Mouse (Mus musculus) ovary, postnatal 36 days (tissue): ENCODE measurements around the gene Il18rap.

Experiments
- DNase-seq: peaks from one replicate; pipeline ENCODE4 v3.0.0; 2022; ENCODE audit warnings: low spot score, mixed read lengths

Gene Il18rap

DNA sequence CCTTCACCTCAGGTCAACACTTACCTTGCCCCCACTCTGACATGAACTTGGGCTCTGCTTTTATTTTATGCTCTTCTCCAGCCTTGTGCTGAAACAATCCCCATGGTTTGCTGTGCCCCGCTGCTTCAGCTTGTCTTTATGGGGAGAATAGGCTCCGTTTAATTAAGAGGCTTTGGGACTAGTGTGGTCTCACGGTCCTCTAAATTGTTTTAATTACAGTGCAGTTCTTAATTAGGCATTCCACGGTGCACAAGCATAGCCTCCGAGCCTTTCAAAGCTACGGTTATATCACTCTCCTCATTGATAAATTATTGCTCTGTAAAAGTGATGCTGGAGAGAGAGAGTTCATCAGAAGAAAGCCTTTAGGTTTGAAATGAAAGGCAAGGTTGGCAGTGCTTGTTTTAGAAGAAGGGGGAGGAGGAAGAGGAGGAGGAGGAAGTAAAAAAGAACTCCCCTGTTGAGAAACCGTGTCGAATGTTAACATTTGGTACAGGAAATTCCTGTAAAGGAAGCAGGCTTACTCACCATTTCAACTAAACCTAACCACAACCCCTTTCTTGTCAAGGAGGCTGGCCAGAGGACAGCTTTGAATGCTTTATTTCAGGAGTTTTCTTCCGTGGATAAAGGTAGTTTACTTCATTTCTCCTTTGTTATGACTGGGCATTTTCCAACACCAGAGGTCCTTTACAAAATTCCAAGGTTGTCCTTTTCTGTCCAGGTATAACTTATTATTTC is at the start of gene Il18rap:
Gene Il18rap, plus strand, starts transcription at position 512 of the 735 bp plus-strand sequence.
- no peak for DNase-seq

DNA sequence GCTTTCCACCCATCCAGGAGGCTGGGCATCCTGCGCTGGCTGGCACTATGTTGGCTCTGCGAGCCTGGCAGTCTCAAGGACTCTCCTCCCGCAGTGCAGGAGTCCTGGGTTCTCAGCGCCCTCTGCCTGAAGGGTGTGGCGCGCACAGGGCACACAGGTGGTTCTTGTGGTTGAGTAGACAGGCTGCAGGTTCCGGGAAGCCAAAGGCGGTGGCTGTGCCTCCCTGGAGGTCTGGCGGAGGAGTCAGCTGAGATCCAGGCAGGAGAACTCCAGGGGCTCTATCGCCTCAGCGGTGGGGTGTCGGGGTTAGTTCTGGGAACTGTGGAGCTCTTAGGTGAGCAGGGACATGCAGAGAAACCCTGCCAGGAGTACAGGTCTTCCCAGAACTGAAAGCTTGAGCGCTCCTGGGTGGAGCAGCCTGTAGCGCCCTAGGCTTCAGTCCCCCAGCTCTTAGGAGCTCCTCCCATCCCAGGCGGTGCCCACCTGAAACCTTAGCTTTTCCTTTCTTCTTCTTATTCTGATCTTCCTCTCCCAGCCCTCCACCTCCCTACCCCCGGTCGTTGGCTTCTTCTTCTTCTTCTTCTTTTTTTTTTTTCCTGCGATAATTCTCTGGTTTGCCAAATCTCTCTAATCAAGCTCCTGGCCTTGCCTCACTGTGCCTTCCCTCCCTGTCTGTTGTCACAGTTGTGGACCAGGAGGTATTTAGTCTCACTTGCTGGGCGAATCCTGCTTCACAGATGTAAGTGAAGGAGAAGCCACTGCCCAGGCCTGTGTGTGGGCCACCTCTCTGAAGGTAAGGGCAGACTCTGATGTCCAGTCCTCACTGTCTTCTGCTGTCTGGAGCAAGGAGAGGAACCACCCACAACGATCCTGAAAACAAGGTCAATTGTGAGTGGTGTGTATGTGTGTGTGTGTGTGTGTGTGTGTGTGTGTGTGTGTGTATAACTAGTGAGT is 49.4 kb upstream of the Il18rap start, which contains the start of gene Il18r1:
Gene Il18r1, plus strand, starts transcription at position 76 of the 954 bp plus-strand sequence.
- DNase-seq: peak; percentile 49

DNA sequence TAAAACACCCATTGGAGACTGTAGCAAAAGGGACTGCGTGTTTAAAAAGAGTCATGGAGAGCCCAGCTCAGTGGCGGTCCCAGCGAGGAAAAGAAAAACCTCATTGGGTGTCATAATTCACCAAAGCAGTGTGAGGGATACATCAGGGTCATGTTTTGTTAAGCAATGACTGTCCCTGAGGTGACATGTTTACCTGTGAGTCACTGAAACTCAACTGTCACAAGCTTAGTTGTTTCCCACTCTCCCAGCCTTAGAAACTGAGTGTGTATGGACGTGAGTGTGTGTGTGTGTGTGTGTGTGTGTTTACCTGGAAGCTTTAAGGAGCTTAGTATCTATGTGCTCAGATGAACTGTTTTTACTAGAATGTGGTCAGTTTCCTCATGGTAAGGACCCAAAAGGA is 47.9 kb upstream of the Il18rap start:
- no peak for DNase-seq

DNA sequence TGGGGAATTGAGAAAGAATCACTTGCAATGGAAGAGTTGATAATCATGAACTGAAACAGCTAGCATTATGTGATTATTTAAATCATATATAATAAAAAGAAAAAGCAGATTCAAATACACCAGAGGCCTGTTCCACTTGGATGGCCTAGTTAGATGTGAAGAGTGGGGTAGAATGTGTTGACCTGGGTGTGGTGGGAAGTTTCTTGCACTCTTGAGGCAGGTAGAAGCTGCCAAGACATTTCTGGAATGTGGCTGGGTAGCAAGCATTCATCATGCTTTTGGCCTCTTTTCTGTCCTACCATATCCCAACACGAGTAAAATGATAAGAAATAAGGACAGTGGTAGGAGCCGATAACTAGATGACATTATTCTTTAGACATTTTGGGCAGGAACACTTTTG is 46.4 kb upstream of the Il18rap start:
- DNase-seq: no peak

DNA sequence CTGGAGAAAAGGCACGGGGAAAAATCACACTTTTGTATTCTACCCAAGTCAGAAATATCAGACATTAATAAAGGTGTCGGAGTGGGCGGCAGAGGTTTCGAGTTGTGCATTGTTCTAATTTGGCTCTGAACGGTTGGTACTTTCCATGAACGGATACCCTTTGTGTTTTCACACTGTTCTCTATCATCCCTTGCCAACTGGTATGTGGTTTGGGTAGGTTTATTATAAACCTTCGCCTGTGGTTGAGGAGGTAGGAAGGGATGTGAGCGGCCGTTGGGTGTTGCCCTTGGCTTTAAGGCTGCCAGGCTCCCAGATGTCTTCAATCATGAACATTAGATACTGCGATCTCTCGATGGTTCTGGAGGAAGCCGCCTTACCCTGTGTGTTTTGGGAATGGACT is 45.3 kb upstream of the Il18rap start:
- DNase-seq: no peak

DNA sequence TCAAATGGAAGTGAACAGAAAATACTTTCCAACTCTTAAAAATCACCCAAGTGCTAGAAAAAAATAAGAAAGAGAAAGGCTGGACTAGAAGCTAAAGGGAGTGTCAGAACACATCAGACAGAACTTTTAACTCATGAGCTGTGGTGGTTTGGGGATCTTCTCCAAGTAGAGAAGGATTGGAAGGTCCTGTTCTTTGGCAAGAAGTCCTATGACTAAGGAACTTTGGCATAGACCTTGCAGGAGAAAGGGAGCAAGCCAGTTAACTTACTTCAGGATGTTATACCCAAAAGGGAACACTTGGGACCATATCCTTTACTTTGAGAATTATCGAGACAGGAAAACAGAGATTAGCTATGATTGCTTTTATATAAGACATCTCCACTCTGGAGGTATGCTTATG is 42.8 kb upstream of the Il18rap start:
- DNase-seq: no peak

DNA sequence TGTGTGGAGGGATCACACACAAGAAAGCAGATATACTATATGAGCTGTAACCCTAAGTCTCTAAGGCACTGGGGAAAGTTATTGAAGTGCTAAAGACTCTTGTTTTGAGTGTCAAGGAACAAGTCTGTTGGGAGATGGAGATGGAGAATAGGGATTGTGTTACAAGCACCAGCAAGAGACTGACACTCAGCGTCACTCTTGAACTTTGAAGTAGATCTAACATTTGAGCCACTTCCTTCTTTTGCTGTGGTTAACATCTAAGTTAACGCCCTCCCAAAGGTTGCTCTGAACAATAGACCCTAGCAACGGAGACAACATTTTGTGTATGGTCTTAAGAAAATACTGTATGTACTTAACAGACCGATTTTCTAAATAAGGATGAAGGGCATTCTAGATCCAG is 41.5 kb upstream of the Il18rap start:
- DNase-seq: no peak

DNA sequence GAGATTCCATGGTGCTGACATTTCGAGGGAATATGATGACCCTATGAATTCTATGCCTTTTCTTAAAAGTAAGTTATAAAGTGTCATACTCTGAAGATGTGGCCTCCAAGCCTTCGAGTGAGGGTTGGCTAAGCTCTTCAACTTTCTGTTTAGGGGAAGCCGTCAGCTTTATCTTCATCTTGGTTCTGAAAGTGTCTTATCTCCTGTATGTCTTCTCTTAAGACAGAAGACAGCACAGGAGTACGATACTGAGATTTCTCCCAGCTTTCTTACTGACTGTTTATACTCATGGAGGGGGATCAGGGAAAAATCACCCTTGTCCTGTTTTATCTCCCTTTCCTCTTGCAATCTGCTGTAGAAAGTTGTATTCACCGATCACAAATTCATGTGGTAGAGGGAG is 40.8 kb upstream of the Il18rap start:
- no peak for DNase-seq

DNA sequence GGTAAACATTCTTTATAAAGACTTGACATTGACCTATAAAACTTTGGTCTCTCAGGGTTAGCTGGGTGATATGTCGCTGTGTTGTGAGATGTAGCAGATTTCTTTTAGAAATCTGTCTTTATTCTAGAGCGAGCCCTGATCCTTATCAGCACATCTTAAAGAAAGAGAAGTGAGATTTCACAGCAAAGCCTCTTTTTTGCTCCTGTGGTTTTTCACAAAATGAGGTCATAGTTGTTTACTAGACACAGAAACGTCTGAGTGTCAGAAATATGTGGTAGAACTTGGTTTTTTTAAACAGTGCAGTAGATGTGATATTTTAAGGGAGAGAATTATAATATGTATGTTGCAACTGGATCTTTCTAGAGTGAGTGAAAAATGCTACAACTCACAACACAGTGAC is 39.5 kb upstream of the Il18rap start:
- no peak for DNase-seq

DNA sequence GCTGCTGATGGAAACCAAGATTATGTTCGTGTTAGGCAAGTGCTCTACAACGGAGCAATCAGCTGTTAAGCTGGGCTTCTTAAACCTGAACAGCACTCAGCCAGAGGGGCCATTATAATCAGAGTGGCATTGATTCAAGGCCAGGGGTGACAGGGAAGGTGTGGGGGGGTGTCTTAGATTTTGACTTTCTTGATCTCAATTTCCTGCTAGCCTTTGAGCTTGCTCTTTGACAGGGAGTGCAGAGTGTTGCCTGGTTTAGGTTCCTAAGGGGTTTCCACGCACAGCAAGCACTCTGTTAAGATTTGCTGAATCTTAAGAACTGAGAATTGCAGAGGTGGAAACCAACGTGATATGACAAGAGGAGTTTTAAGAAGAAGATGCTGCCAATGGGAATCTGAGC is 38.4 kb upstream of the Il18rap start:
- no peak for DNase-seq

DNA sequence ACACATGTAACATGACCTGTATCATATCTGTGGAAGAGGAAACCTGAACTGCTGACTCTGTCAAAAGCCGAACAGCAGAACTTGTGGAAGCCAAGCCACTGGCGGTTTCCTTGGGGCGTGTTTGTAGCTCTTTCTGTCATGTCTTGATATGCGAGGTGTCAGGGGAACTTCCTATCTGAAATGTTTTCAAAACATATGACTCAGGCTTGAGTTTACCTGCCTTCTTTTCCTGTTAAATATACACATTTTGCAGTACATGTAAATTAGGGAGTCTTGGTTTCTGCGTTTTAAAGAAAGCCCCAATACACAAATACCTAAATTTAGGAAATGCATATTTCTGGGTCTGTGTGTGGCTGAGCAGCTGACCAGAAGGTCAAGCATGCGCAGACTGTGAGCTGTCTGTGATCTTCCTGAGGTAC is 35.6 kb upstream of the Il18rap start:
- DNase-seq: no peak

DNA sequence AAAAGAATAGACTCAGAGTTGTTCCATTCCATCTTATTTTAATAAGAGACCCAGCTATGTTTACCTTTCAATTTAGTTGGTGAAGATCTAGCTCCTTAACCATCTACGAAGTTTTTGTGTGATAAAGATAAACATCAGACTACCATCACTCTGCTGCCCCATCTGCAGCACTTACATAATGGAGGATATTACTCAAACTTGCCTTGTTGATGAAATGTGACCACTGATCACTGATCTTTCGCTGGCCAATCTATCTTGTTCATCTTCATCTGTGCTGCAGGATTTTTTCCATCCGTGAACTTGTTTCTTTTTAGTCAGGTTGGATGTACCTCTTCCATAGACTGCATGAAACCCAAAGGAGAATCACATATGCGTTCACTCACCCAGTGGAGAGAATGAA is 20.6 kb upstream of the Il18rap start:
- DNase-seq: no peak

DNA sequence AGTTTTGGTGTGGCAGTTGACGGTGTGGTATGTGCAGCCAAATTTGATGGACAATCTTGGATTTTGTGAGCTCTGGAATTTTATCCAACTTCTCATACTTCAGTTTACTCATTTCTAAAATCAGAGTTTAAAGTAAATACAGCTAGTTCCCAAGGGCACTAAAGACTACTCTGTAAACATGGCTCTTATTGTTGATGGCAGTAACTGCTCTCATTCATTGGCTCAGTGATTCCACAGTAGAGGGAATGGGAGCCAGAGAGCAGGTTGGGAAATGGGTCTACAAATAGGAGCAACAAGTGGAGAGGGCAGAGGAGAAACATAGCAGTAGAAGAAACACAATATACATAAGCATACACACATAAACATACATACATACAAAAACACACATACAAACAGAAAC is 15.5 kb upstream of the Il18rap start:
- DNase-seq: no peak

DNA sequence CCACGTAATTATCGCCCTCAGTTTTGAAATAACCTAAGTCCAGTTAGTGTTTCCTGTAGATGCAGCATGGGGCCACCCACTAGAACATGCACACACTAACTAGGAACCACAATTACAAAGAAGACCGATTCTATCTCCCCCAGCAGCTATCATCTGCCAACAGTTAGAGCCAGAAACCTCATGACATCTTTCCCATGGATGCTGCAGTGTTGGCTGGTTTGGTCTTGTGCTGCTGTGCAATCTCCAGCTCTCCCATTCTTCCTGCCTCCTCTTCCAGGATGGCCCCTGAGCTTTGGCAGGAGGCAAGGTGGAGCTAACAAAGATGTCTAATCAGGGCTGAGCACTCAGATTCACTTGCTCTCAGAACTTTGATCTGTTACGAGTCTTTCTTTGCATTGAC is 14.0 kb upstream of the Il18rap start:
- DNase-seq: no peak

DNA sequence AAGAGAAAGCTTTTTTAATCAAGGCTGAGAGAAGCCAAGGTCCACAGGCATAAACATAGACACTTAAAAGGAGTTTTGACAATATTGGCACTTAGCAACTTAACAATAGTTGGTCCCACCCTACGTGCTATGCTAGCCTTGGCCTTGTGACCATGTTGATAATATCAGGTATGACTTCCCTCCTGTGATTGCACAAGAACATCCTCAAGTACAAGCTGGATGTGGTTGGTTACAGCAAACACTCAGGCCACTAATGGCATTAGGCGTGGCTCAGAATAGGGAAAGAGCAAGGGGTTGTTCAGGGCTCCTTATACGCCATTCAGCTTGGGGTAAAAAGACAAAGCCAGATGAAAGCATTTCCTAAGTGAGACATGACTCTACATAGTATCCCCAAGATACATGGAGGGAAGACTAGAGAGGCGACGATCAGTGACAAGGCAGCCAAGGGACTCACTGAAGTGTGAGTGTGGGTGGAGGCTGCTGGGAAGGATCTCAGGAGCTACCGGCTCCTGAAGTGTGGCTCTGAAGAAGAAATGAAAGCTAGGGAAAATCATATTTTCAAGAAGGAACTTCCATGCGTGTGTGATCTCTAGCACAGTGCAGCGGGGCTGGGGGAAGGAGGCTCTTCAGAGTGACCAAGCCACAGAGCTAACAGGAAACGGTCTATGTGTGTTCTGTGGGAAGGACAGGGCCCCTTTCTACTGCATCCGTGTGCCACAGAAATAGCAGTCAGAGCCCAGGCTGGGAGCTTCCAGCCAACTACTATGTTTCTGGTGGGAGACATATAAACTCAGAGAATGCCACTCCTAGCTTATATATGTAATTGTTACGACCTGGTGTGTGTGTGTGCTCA is 13.4 kb upstream of the Il18rap start:
- no peak for DNase-seq

DNA sequence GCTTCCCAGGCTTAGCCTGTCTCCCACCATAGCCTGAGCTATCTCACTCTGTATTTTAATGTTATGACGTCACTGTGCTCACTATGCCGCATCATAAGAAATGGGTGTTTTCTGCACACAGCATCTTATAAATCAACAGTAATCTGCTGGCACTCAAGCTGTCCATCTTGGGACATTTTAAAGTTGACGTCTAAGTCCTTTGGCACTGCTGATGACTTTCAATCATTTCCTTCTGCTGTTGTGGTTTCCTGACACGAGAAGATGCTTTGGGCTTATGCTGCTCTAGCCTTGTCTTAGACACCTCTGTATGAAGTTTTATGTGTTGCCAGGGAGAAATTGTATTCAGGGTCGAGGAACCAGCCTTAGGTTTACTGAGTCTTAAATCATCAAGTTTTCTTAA is 10.6 kb upstream of the Il18rap start:
- no peak for DNase-seq

DNA sequence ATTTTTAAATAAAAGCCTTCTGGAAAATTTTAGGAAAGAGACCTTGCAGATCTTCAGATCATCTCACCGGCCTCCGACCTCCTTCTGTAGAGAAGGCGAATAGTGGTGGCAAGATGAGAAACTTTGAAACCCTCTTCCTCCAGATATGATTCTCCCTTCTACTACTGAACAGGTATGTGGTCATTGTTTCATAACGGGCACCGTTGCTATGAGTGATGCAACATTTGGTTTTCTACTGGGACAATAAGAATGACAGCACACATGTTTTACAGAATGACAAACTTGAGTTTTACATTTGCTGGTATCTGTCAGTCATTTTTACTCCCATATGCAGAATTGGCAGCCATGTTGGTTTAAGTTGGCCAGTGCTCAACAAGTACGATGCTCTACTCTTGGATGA is 1.2 kb downstream of the Il18rap start:
- DNase-seq: no peak

DNA sequence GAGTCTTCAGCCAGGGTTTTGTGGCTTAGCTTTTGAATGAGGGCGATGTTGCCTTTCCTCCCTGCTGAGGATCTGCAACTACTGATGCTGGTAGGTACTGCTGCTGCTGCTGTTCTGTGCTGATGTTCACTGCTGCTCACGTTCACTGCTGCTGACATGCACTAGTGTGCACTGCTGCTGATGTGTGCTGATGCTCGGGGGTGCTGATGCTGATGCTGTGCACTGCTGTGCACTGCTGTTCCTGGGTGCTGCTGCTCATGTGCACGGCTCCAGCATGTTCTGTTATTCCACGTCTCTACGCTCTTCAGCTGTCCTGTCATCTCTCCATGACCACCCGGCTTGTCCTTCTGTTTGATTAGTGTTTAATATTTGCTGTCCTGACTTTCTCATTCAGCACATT is 7.8 kb downstream of the Il18rap start:
- DNase-seq: no peak

DNA sequence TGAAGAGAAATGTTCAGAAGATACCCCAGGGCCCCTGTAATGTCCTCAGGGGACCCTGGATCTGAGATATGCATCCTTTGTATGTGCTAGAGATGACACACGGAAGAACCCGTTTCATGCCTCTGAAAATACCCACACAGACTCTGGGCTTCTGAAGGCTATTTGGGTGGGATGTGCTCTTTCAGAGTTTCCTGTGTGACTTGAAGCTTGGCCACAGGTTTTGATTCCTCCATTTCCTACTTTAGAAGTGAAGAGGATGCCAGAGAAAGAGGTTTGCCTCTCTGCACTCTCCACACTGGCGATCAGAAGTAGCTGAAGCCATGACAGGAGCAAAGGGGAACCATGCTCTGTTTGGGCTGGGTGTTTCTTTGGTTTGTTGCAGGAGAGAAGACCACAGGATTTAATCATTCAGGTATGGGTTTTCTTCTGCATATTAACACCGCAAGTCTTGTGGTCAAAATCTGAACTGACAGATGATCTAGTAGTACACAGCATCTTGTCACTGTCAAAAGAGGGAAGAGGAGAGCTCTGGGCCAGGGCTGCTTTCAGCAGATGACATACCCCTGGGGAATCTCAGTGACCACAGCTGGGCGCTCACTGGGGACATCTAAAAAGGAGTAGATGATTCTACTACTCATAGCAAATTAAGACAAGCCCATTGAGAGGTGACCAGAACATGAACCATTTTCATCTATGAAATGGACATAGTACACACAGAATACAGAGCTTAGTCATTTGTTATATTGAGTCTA is 9.0 kb downstream of the Il18rap start:
- no peak for DNase-seq

DNA sequence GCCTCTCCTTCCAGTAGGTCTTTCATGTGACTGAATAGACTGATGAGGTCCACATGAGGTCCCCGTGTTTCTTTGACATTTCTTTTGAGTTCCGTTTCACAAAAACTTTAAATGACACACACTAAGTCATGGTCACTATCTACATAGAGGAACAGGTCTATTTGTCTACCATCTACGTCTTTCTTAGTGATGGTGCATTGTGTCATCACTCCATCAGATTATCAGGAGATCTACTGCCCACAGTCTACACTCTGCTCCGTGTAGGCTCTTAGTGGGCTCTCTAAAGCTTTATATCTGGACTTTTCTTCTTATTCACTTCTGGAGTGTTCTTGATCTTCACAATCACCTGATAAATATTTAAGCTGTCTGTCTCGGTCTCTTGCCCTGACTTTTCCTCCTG is 14.1 kb downstream of the Il18rap start:
- no peak for DNase-seq

DNA sequence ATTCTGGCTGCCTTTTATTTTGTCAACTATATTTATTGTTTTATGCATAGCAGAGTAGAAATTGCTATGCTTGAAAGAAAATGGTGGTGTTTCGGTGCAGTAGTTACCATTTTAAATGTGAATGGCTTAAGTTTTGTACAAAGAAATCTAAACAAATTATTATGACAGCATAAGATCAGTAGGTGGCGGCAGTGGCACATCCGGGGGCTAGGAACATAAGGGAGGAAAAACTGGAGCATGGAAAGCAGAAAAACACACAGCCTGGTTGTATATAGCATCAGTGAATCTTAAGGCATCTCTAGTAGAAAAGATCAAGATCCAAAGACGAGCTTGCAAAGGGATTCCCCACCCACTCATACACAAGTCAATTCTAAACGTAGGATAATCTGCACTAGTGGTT is 22.4 kb downstream of the Il18rap start:
- DNase-seq: no peak

DNA sequence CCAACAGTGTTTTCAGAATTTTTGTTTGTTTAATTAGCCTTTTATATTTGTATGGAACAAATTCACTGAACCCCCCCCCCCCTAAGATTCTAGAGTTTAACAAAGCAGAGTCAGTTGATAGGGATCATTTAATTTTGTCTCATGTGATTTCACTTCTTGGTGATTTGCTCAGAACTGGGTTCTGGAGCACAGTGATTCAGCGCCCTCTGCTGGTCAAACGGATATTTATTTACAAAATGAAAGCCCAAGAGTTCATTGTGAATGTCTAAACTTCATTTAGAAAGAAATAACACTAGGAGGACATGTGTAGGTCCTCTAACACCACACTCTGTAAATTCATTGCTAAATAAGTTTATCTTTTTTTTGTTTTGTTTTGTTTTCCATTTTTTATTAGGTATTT is 29.5 kb downstream of the Il18rap start:
- DNase-seq: peak; percentile 6
